Mouse (Mus musculus) heart, postnatal 0 days (tissue): ENCODE measurements around the gene Txnip.

Experiments used
- CTCF ChIP-seq: IDR thresholded peaks from 2 replicates; pipeline ENCODE4 v1.5.1; 2016; ENCODE audit warnings: antibody characterized with exemption, control low read depth, low read depth
- EP300 ChIP-seq: IDR thresholded peaks from 2 replicates; pipeline ENCODE4 v1.6.1; 2016; ENCODE audit warnings: antibody characterized with exemption, low read depth

DNA sequence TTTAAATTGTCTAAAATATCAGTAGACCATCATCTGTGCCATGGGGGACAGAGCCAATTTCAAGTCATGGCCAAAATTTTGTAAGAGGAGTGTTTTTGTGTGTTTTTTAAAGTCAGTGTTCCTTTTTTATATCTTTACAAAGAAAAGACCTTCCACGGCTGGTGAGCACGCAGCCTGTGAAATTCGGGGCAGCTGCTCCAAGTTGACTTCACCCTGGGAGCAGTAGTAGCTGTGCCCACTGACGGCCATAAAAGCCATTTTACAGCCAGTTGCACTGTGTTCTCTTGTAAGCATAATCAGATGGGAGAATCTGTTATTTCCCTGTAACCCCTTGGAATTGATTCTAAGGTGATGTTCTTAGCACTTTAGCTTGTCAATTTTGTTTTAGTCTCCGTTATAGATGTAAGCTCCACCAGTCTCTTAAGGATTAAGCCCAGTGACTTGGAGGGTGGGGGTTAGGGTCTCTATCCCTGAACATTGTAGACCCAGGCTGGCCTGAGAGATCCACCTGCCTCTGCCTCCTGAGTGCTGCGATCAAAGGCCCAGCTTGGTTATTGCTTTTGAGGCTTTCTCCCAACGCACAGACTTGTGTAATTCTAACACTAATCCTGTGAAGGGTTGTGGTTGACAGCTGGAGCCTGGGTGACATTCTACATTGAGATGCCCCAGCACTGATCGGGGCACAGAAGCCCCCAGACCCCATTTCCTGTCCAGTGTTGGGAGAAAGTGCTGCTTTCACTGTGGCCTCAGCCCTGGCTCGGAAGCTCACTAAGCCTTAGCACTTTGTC is 3.3 kb downstream of the Txnip start:
- TF ChIP-seq CTCF (no peak), EP300 (no peak; the same call in 1 of the 2 replicates)
